Mouse (Mus musculus) ovary, postnatal 10 days (tissue): Measurements from ENCODE around the gene Pctp.
A peak's percentile ranks its signal among the peaks of the same experiment; 100 is the strongest.

Source experiments
- DNase-seq: peaks from one replicate; pipeline ENCODE4 v3.0.0; 2022; ENCODE audit warnings: low spot score

Gene Pctp

DNA sequence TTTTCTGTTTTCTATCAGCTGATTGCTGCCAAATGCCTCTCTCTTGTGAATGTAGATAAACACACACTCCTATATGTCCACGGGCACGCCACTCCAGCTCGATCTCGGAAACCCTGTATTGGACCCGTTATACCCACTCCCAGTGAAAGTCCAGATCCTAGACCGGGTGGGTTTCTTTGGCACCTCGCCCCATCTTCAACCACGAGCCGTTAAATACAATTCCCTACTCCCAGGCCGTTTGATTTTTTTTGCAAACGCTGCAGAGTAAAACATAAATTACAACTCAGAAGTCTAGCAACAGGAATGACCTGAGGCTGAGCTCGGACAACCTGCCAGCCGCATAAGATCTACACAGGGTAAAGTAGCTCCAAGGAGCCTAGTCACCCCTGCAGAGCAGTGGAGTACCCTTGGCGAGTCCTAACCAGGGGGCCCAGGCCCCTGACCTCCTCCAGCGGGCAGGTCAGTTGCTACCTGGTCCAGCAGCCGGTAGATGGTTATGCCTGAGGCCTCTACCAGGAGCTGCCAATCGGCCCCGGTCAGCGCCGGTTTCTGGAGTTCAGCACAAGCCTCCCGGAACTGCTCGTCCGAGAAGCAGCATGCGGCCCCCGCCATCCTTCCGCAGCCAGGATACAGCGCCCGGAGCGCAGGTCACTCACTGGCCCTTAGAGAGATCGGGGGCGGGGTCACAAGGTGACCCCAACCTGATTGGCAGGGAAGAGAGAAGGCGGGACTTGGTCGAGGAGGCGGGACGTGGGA is at the start of gene Pctp:
Pctp (minus strand) TSS at position 664 of the 756 bp plus-strand sequence.
- peak; percentile 42 for DNase-seq

GRCm38 (mm10) chr11:90050016-90050415 is 47.3 kb upstream of the Pctp start:
- no peak for DNase-seq

DNA sequence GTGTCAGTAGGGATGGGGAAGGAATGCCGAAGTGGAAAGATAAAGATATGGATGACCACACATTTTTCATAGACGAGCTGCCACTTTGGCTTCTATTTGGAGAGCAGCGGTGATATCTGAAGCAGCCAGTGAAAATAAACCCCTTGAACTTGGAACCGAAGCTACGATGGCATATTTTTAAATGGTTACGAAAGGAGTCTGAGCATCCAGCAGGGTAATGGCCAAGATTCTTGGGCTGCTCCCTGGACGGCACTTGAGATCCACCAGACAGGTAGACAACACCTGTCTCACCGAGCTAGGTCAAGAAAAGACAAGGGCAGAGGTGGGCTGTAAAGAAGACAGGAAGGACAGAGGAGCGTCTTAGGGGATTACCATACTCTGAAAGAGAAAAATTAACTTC is 44.6 kb upstream of the Pctp start:
- no peak for DNase-seq

- no peak for DNase-seq
Observed at GRCm38 (mm10) chr11:90046211-90046610, 43.5 kb upstream of the Pctp start.

GRCm38 (mm10) chr11:90044459-90044858 is 41.8 kb upstream of the Pctp start:
- no peak for DNase-seq

DNA sequence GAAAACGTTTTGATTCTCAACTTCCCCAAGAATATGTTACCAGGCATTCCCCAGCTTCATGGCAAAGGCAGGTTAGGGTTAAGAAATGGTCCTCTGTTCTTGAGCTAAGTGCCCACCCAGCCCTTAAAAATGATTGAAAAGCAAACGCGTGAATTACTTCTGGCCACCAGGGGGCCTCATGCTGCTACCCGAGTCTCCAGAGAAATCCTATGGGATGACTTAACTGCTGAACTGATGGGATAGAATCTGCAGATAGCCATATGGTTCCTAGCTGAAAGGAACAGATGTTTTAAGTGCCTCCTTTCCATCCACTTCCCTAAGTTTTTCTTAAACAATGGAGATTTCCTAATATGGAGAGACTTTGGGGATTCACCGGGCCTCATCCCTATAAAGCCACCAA is 35.3 kb upstream of the Pctp start:
- DNase-seq = no peak

DNA sequence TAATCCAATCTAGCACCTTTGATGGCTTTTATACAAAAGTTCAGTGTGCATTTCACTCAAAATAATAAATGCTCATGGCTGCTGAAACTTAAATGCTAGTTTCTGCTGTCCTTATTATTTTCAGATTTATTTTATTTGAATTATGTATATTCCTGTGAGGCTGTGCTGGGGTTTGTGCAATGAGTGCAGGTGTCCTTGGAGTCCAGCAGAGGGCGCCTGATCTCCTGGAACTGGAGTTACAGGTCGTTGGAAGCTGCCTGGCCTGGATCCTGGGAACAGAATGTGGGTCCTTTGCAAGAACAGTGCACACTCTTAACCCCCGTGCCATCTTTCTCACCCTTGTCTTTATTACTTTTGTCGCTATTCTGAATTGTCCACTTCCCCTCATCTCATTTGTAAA is 33.7 kb upstream of the Pctp start:
- DNase-seq = no peak

DNA sequence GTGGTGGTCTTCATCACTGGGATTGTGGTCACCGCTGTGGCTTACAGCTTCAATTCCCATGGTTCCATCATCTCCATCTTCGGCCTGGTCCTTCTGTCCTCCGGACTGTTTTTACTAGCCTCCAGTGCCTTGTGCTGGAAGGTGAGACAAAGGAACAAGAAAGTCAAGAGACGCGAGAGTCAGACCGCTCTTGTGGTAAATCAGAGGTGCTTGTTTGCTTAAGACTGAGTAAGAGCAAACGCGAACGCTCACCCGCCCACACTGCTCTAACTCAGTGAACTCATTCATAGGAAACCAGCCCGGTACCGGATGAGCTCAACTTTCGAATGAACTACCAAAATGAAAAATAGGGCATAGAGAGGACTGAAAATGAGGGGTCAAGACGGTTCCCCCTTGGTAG is 32.8 kb upstream of the Pctp start:
- DNase-seq = no peak

DNA sequence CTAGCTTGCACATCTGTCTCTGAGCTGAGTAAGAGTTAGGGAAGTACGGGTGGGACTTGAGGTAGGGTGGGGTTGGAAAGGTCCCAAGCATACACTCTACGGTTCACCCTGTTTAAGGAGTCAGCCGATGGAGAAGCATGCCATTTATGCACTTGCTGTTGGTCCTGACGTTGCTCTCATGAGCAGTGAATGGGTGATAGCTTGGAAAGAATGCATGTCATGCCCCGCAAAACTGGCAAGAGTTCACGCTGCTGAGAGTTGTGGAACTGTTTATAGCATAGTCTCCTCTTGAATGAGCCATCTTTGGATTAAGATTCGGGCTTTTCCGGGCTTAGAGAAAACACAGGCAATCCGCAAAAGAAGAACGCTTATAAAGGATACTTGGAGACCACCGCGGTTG is 32.0 kb upstream of the Pctp start:
- DNase-seq = no peak

DNA sequence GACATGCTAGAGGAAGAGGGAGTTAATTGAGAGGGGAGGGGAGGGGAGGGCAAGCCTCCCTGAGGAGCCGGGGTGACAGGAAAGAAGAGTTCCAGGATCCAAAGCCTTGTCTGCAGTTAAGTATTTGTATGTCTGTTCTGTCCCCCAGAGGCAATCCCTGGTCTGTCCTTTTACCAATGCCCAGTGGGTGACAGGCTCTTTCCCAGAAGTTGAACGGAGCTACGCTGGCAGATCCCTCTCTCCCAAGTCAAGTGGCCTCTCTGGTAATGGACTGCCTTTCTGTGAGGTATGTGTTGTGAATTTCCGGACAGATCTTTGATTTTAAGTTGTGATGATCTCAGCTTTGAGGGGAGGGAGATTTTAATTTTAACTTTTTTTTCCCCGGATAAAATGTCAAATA is 30.7 kb upstream of the Pctp start:
- DNase-seq = no peak

GRCm38 (mm10) chr11:90032807-90033206 is 30.1 kb upstream of the Pctp start:
- DNase-seq = no peak

DNA sequence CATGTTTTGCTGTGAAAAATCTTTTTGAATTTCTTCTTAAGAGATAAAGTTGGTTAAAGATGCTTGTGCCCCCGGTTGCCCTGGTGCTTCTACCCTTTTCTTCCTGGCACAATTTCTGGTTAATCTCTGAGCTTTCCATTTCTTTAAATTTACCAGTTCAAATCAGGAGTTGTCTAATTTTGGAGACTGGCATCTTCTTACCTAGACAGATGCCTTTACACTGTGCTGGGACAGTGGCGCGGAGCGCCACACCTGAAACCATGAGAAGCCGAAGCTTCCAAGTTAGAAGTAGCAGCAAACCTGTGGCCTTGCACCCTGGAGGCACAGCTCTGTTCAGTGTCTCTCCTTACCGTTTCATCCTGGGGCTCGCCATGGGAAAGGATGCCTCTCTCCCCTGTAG is 28.4 kb upstream of the Pctp start:
- DNase-seq = no peak

- DNase-seq = no peak
Observed at GRCm38 (mm10) chr11:90030557-90030956, 27.9 kb upstream of the Pctp start.

DNA sequence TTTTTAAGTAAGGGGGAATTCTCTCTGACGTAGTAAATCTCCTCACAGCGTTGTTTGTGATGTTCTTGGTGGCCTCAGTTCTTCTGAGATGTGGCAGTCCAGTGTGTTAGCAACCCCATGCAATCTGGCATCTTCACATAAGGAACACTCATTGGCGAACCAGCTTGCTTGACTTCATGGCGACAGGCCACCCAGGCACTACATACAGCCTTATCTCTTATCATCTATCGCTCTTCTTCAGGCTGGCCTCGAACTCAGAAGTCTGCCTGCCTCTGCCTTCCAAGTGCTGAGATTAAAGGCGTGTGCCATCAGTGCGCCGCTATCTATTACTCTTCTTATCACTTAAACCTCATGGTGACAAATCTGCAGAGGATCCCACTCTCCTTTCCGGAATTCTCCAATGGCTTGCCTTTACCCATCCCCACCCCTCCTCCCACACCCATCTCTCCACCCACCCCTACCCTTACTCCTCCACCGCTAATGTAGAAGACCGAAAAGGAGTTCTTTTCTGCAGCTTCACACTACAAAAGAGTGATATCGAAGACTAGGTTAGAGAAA is 27.2 kb upstream of the Pctp start, which contains the start of gene Tmem100:
Tmem100 (plus strand) TSS at position 508 of the 558 bp plus-strand sequence.
- no peak for DNase-seq

GRCm38 (mm10) chr11:90029354-90029753 is 26.7 kb upstream of the Pctp start:
- no peak for DNase-seq

GRCm38 (mm10) chr11:90028746-90029145 is 26.1 kb upstream of the Pctp start:
- no peak for DNase-seq

DNA sequence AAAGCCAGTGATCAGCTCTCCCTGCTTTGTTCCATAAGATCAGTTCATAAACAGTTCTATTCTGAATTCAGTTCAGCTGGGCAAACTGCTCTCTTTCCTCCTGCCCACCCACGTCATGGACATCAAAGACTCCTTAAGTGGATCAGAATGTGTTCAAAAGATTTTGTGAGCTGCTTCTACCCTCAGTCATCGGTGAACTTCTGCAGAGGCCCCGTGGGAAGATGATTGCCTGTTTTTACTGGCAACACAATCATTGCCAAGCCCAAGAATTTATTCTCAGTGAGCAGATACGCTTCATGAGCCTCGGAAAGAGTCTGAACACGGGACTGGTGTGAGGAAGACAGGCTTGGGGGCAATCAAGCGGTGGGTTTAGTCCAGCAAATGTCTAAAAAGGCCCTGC is 24.5 kb upstream of the Pctp start:
- DNase-seq = no peak

GRCm38 (mm10) chr11:90026802-90027174 is 24.1 kb upstream of the Pctp start:
- DNase-seq = no peak

GRCm38 (mm10) chr11:90025891-90026801 is 23.5 kb upstream of the Pctp start:
- no peak for DNase-seq

GRCm38 (mm10) chr11:90019161-90019560 is 16.5 kb upstream of the Pctp start:
- DNase-seq = no peak

GRCm38 (mm10) chr11:90015281-90015680 is 12.6 kb upstream of the Pctp start:
- no peak for DNase-seq

DNA sequence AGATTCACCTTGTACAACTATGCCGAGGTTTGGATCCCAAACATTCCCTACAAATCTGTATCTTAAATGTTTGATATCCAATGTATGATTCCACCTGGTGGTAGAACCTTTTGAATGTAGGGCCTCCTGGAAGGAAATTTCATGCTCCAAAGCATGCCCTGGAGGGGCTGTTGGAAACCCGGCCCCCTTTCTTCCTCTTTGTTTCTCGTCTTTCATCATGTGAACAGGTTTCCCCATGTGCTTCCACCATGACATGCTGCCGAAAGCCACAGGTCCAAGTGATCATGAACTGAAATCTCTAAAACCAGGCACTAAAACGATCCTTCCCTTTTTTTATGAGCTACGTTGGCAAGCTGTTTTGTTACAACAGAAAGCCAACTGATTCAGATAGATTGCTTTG is 11.0 kb upstream of the Pctp start:
- DNase-seq = no peak
